Mouse (Mus musculus) lung, adult 2 months (tissue): ENCODE measurements around the gene Fetub.

Experiments used
- CTCF ChIP-seq: fragments of 200-500 bp; IDR thresholded peaks from 2 replicates; pipeline ENCODE4 v1.5.1; 2011; ENCODE audit warnings: mild to moderate bottlenecking, low read length, control low read depth; ENCODE audit not compliant: insufficient read depth
- POLR2A ChIP-seq: fragments of 200-500 bp; IDR thresholded peaks from 2 replicates; pipeline ENCODE4 v1.6.1; 2011; ENCODE audit warnings: low read depth, mild to moderate bottlenecking, control low read depth, low read length, borderline replicate concordance; ENCODE audit errors: extremely low read depth

DNA sequence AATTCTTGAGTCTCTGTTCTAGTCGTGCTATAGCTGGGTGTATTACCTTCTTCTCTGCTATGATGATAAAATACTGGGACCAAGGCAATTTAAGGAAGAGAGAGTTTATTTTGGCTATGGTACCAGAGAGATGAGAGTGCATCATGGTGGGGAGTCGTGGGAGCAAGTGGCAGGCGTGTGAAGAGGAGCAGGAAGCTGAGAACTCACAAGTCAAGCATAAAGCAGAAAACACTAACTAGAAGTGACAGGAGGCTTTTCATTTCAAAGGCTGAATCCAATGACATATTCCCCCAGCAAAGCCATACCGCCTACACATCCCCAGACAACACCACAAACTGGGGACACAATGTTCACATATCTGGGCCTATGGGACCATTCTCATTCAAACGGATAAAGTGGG, 44.1 kb downstream of the Fetub start:
- TF ChIP-seq CTCF (no peak), POLR2A (no peak)
